Mouse (Mus musculus) thymus, adult 2 months (tissue): Measurements from ENCODE around the gene Car8.

Experiments used
- CTCF ChIP-seq: fragments of 200-500 bp; IDR thresholded peaks from 2 replicates; pipeline ENCODE4 v1.5.1; 2012; ENCODE audit warnings: mild to moderate bottlenecking, control low read depth, low read length, moderate library complexity, borderline replicate concordance; ENCODE audit not compliant: control insufficient read depth, poor library complexity, insufficient read depth; ENCODE audit errors: extremely low read depth
- POLR2A ChIP-seq: fragments of 200-500 bp; IDR thresholded peaks from 2 replicates; pipeline ENCODE4 v1.6.1; 2012; ENCODE audit warnings: mild to moderate bottlenecking, low read length, control low read depth, moderate library complexity; ENCODE audit not compliant: control insufficient read depth, poor library complexity, insufficient read depth; ENCODE audit errors: extremely low read depth

DNA sequence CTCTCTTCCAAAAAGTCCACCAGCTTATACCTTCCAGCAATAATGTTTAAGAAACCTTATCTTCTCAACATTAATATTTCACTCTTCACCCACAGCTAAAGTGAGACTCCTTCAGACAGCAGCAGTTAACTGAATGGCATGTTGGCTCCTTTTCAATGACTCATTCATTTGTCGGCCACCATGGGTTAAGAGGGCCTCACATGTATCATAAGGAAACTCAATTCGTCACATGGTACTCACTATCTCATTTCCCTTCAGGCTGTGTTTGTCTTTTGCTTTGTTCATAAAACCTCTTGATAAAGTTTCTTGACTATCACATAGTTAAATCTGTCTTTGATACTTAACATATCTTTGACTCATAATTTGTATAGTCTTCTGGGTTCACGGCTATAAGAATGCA lies 20.8 kb downstream of the Car8 start:
- TF ChIP-seq CTCF (no peak), POLR2A (no peak)
